Mouse (Mus musculus) brown adipose tissue, adult 24 weeks (tissue): ENCODE measurements around the gene Hoxb1. TPM values are rescaled to one million over a fixed set of nuclear protein-coding genes. Genes with fewer than 3 reads are reported as not detected.

ENCODE experiments used
- H3K27ac ChIP-seq: fragments of 200-500 bp; replicated peaks from 2 replicates; pipeline ENCODE4 v1.5.1; 2012; ENCODE audit warnings: low read depth, mild to moderate bottlenecking, low read length
- H3K4me1 ChIP-seq: fragments of 200-500 bp; 2 replicates; pipeline ENCODE4 v1.6.1; 2012; ENCODE audit warnings: low read length, mixed read lengths; ENCODE audit not compliant: control insufficient read depth, insufficient read depth, insufficient read length
- H3K4me3 ChIP-seq: fragments of 200-500 bp; 2 replicates; pipeline ENCODE4 v1.5.1; 2012; ENCODE audit warnings: low read depth, mild to moderate bottlenecking, low read length, moderate library complexity; ENCODE audit not compliant: insufficient read depth
- polyA plus RNA-seq: library from polyadenylated mRNA; stranded (reverse); fragments of >200 nt; gene quantifications from 2 replicates; pipeline ENCODE4 v1.2.4, GENCODE M21; 2012; ENCODE audit not compliant: missing spikeins, insufficient read depth, insufficient read length

Gene Hoxb1
- polyA plus RNA-seq, 1 experiment = not detected

DNA sequence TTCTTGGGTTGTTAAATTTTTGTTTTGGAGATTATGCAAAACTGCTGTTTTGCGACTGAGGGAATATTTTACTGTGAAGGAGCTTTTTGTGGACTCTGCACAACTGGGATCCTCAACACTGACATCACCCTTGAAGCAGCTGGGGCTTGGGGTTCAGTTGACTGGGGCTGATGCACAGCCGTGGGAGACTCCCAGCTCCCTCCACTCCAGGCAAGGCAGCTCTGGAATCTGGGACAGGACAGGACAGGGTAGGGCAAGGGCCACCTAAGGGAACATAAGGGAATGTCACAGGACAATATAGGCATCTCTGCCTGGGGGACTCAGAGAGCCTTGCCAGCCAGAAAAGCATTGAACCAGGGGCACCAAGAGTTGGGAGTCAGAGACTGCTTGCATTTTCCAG is 48.5 kb downstream of the Hoxb1 start:
- no peak overlapping the region for H3K27ac ChIP-seq
- no peak overlapping the region for H3K4me3 ChIP-seq
- H3K4me1 ChIP-seq = peaks cover 4% of the 10 kb centered on the region; the same call in 1 of the 2 replicates

Other genes starting within 250 kb of the Hoxb1 start
- not detected in 2 replicates for gene Ttll6, start 232.0 kb upstream of the Hoxb1 start, polyA plus RNA-seq
- not detected in 2 replicates for gene Hoxb13, start 171.4 kb upstream of the Hoxb1 start, polyA plus RNA-seq
- not detected in 2 replicates for gene Hoxb9, start 94.3 kb upstream of the Hoxb1 start, polyA plus RNA-seq
- 0.58 and 1.9 TPM in 2 replicates for gene Hoxb8, start 83.8 kb upstream of the Hoxb1 start, polyA plus RNA-seq
- gene Hoxb7, start 79.1 kb upstream of the Hoxb1 start, polyA plus RNA-seq = 2.1 and 2.6 TPM in 2 replicates
- 0.91 and 1.9 TPM in 2 replicates for gene Hoxb6, start 73.3 kb upstream of the Hoxb1 start, polyA plus RNA-seq
- 1.1 and 1.2 TPM in 2 replicates for gene Hoxb5, start 62.4 kb upstream of the Hoxb1 start, polyA plus RNA-seq
- gene Hoxb4, start 47.5 kb upstream of the Hoxb1 start, polyA plus RNA-seq = 6.0 and 6.4 TPM in 2 replicates
- 1.7 and 2.0 TPM in 2 replicates for gene Hoxb3, start 42.4 kb upstream of the Hoxb1 start, polyA plus RNA-seq
- 3.2 and 3.7 TPM in 2 replicates for gene Hoxb2, start 15.2 kb upstream of the Hoxb1 start, polyA plus RNA-seq
- gene Skap1, start 98.8 kb downstream of the Hoxb1 start, polyA plus RNA-seq = not detected in 2 replicates